Mouse (Mus musculus) neural tube, embryonic 14.5 days (tissue): Measurements from ENCODE around the gene Slc9a3r1. TPM values are rescaled to one million over a fixed set of nuclear protein-coding genes. Genes with fewer than 3 reads are reported as not detected.

Source experiments
- ATAC-seq: fragments of 200-750 bp; cut with Nextera tagmentation; 2 replicates; pipeline ENCODE4 v1.8.0; 2017; ENCODE audit warnings: low read depth, mild to moderate bottlenecking, moderate TSS enrichment, moderate library complexity
- H3K27ac ChIP-seq: fragments of 300-500 bp; sonication (generic); 2 replicates; pipeline ENCODE4 v1.5.1; 2014; ENCODE audit warnings: low read depth, mild to moderate bottlenecking, control low read depth, low read length, moderate library complexity, mixed read lengths
- H3K27me3 ChIP-seq: fragments of 300-500 bp; sonication (generic); 2 replicates; pipeline ENCODE4 v1.6.1; 2014; ENCODE audit warnings: low read length; ENCODE audit not compliant: control insufficient read depth, insufficient read depth
- H3K36me3 ChIP-seq: fragments of 300-500 bp; sonication (generic); 2 replicates; pipeline ENCODE4 v1.6.1; 2014; ENCODE audit warnings: low read length, mixed read lengths; ENCODE audit not compliant: control insufficient read depth, insufficient read depth
- H3K4me1 ChIP-seq: fragments of 300-500 bp; sonication (generic); 2 replicates; pipeline ENCODE4 v1.6.1; 2014; ENCODE audit warnings: low read length; ENCODE audit not compliant: control insufficient read depth, insufficient read depth
- H3K4me2 ChIP-seq: fragments of 300-500 bp; sonication (generic); 2 replicates; pipeline ENCODE4 v1.6.1; 2014; ENCODE audit warnings: mild to moderate bottlenecking, low read depth, low read length, control low read depth
- H3K4me3 ChIP-seq: fragments of 300-500 bp; sonication (generic); 2 replicates; pipeline ENCODE4 v1.5.1; 2014; ENCODE audit warnings: low read depth, low read length, control low read depth, mixed read lengths
- H3K9ac ChIP-seq: fragments of 300-500 bp; sonication (generic); replicated peaks from 2 replicates; pipeline ENCODE4 v1.6.1; 2014; ENCODE audit warnings: low read depth, mild to moderate bottlenecking, control low read depth, low read length, mixed read lengths
- H3K9me3 ChIP-seq: fragments of 300-500 bp; sonication (generic); 2 replicates; pipeline ENCODE4 v1.6.1; 2016; ENCODE audit warnings: low read length; ENCODE audit not compliant: control insufficient read depth
- WGBS: fragments of 180-500 bp; shearing (Covaris S2); extraction: QIAGEN DNeasy Blood & Tissue Kit; methylation state at CpG from one replicate; pipeline ENCODE4 v1.1.7; 2014; 5-methylcytosine and 5-hydroxymethylcytosine counted together
- polyA plus RNA-seq: library from polyadenylated mRNA; unstranded; fragments of >200 nt; fragmentation: Nextera tagmentation; extraction: Ambion mirVana; gene quantifications from 2 replicates; pipeline ENCODE4 v1.2.1, GENCODE M21; 2014

The Slc9a3r1 gene
- polyA plus RNA-seq, 1 experiment from 2014 or later, result 42.3 TPM

DNA sequence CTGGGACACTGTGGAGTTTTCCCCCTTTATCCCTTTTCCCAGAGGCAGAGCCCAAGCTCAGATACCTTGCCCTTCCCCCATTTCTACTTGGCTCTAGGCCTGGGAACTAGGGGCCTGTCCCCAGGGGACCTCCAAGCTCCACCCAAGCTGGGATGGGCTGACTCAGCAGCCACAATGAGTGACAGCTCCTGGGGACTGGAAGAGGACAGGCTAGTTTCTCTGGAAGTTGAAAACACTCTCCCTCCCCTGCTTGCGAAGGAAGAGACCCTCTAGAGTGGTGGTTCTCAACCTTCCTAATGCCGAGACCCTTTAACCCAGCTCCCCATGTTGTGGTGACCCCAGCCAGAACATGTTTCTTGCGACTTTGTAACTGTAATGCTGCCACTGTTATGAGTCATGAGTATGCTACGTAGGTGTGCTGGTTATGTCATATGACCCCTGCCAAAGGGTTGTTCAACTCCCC lies 9.7 kb downstream of the Slc9a3r1 start:
- 33% methylated on average over 4 of the region's 4 CpGs for WGBS
- no peak overlapping the region for H3K9ac ChIP-seq
- peaks cover 19% of the 10 kb centered on the region for H3K4me1 ChIP-seq
- no peaks in the 10 kb centered on the region for H3K27me3 ChIP-seq
- no peak for ATAC-seq
- H3K9me3 ChIP-seq, result no peaks in the 10 kb centered on the region
- no peak overlapping the region for H3K27ac ChIP-seq
- H3K4me2 ChIP-seq, result no peak overlapping the region
- H3K4me3 ChIP-seq, result no peak overlapping the region
- H3K36me3 ChIP-seq, result no peaks in the 10 kb centered on the region

DNA sequence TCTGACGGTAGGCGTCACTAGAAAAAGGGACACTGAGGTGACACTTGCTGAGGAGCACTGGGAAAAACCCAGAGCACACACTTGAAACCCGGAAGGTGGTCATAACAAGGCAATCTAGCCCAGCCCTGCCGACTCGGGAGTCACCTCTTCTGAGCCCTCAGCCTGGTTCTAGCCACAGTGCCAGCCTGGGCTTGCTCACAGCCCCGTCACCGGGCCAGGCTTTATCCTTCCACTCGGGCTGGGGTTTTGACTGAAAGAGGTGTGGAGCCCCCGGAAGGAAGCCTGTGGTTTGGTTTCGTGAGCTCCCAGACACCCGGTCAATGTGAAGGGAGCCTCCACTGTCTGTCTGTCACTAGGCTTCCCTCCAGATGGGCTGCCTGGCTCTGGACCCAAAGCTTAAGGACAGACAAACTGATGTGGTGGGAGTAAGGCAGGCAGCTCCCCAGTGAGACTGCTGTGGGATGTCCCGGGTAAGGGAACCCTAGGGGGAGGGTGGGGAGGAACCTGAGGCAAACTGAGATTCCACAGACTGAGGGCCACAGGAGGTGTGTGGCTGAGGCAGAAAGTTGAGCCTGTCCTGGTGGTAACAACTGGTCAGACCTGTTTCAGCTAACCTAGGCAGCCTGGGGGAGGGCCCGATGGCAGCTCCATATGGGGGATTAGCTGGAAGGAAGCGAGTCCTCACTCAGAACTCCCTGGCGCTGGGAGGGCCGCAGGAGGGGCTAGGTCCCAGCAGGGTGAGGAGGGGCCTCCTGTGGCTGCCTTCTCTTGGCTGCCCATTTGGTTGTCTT lies 10.6 kb downstream of the Slc9a3r1 start:
- no peak overlapping the region for H3K27ac ChIP-seq
- peaks cover 19% of the 10 kb centered on the region for H3K4me1 ChIP-seq

DNA sequence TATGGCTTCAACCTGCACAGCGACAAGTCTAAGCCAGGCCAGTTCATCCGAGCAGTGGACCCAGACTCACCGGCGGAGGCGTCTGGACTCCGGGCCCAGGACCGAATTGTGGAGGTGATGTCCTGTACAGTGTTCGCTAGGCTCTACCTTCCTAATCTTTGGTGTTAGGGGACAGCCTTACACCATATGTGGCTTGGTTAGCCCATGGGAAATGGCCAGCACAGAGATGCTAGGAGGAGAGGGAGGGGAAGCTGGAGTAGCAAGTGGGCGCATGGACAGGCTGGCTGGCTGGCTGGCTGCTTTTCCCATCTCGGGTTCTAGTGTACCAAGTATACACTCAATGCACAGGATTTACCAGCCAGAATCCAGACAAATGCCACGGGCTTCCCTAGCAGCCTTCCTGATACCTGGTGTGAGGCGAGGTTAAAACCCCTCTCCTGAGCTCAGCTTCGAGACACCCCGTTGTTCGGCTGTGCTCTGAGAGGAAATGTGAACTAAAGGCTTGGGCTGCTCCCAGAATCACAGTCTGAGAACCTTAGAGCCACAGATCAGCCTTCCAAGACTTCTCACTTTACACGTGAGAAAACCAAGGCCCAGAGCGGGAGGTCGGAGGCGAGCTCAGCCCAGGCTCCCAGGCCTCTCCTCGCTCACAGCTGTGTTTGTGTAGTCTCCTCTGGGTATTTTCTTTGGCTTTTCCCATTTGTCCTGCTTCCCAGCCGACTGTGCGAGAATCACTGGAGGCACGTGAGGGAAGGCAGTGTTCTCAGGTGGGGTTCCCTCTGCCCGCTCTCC lies 13.5 kb downstream of the Slc9a3r1 start:
- no peak overlapping the region for H3K9ac ChIP-seq
- no peaks in the 10 kb centered on the region for H3K9me3 ChIP-seq
- WGBS, result 76% methylated on average over 24 of the region's 24 CpGs
- no peaks in the 10 kb centered on the region for H3K36me3 ChIP-seq
- H3K4me3 ChIP-seq, result no peak overlapping the region
- H3K4me1 ChIP-seq, result peaks cover 19% of the 10 kb centered on the region
- no peak overlapping the region for H3K27ac ChIP-seq
- H3K27me3 ChIP-seq, result no peaks in the 10 kb centered on the region
- H3K4me2 ChIP-seq, result no peak overlapping the region
- no peak for ATAC-seq

More for the DNA sequence above, 10.6 kb downstream of the Slc9a3r1 start:
- Histone ChIP-seq H3K27me3 (no peaks in the 10 kb centered on the region), H3K9me3 (no peaks in the 10 kb centered on the region), H3K9ac (no peak overlapping the region), H3K4me3 (no peak overlapping the region), H3K4me2 (no peak overlapping the region), H3K36me3 (no peaks in the 10 kb centered on the region)
- ATAC-seq, result no peak
- WGBS, result 15% methylated on average over 16 of the region's 16 CpGs

DNA sequence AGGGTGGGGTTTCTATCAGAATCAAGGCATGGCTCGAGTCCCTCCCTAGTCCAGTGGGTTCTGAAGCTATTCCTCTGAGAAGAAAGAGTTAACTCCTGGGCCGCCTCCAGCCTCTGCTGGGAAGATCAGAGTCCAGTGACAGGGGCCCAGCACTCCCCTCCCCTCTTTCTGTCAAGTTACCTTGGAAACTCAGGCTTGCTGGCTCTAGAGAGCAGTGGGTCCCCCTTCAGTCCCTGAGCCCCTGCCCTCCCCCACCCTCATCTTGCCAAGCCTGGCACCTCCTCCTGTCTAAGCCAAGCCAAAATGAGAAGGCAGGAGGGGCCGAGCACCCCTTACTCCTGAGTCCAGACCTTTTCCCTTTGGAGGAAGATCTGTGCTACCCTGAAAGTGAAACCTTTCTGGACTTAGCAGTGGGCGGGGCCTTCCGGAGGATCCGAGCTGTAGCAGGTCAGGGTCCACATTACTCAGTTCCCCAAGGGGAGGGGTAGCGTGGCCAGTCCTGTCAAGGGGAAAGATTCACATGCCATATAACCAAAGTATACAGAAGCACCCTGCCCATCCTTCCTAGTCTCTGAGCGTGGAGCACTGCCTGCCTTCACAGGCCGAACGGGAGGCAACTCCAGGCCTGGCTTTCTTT lies 14.5 kb downstream of the Slc9a3r1 start:
- Histone ChIP-seq H3K9ac (no peak overlapping the region), H3K4me1 (peaks cover 10% of the 10 kb centered on the region; the same call in 1 of the 2 replicates), H3K4me3 (no peak overlapping the region), H3K27ac (peak overlapping the region; percentile 28; the same call in 1 of the 2 replicates), H3K4me2 (no peak overlapping the region), H3K27me3 (no peaks in the 10 kb centered on the region), H3K9me3 (no peaks in the 10 kb centered on the region), H3K36me3 (no peaks in the 10 kb centered on the region)
- 43% methylated on average over 10 of the region's 10 CpGs for WGBS
- ATAC-seq, result peak; percentile 69

DNA sequence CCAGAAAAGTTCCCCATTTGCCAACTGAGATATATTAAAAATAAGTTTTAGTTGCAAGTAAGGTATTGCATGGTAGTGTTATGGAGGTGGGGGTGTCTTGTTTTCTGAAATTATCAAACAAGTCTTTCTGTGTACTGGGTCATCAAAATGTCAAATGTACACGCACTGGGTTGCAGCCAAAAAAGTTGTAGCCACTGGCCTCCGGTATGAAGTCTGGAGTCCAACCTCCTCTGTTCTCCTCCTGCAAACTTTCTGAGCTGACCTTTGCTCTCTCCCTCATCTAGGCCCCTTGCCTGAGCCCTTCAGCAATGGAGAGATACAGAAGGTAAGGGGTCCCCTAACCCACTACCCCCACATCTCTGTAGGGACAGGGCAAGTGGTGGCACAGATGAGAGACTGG lies 15.6 kb downstream of the Slc9a3r1 start:
- Histone ChIP-seq H3K4me3 (no peak overlapping the region), H3K9ac (no peak overlapping the region), H3K4me2 (no peak overlapping the region), H3K4me1 (peaks cover 7% of the 10 kb centered on the region; the same call in 1 of the 2 replicates), H3K9me3 (no peaks in the 10 kb centered on the region), H3K27me3 (no peaks in the 10 kb centered on the region), H3K27ac (no peak overlapping the region; the same call in 1 of the 2 replicates), H3K36me3 (no peaks in the 10 kb centered on the region)
- 78% methylated on average over 2 of the region's 2 CpGs for WGBS
- ATAC-seq, result 0 out of 2 replicates have a peak, but pooled peaks have one; percentile 15

DNA sequence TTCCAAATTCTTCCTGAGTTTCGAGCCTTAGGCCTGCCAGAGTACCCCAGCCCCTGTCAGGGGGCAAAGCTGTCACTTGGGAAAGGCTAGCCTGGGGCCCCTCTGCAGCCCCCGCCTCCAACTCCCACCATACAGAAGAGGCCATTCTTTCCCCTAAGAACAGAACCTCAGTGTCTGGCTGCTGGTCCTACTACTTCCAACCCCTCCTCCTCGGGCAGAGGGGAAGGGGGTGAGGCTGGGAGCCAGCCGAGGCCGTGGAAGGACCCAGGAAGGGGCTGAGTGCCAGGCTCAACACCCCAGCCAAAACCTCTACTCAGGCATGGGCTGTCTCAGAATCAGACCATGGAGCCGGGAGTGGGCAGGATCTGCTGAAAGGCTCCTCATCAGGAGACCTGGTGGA lies 16.1 kb downstream of the Slc9a3r1 start:
- Histone ChIP-seq H3K4me1 (peaks cover 7% of the 10 kb centered on the region; the same call in 1 of the 2 replicates), H3K36me3 (no peaks in the 10 kb centered on the region), H3K4me2 (no peak overlapping the region), H3K9me3 (no peaks in the 10 kb centered on the region), H3K4me3 (no peak overlapping the region), H3K9ac (no peak overlapping the region), H3K27ac (peak overlapping the region; percentile 35; the same call in 1 of the 2 replicates), H3K27me3 (no peaks in the 10 kb centered on the region)
- peak; percentile 44; the same call in 1 of the 2 replicates for ATAC-seq
- WGBS, result 70% methylated on average over 6 of the region's 6 CpGs

DNA sequence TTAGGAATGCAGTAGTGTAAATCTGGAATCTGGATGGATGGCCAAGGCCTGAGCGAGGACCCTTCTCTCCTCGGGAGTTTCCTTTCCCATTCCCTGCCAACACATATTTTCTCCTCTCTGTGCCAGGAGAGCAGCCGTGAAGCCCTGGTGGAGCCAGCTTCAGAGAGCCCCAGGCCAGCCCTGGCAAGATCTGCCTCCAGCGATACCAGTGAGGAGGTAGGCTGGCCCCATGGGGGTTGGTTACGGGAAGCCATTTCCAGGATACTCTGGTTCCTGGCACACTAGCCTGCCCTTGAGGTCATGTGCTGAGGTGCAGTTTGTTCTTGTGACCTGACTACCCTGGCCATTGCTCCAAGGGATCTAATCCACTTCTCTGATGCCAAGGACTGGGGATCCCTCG lies 16.7 kb downstream of the Slc9a3r1 start:
- no peak overlapping the region; the same call in 1 of the 2 replicates for H3K27ac ChIP-seq
- no peak for ATAC-seq
- no peaks in the 10 kb centered on the region for H3K36me3 ChIP-seq
- no peaks in the 10 kb centered on the region for H3K27me3 ChIP-seq
- no peaks in the 10 kb centered on the region for H3K9me3 ChIP-seq
- no peak overlapping the region for H3K9ac ChIP-seq
- H3K4me3 ChIP-seq, result no peak overlapping the region
- peaks cover under 1% of the 10 kb centered on the region; the same call in 1 of the 2 replicates for H3K4me1 ChIP-seq
- no peak overlapping the region for H3K4me2 ChIP-seq
- WGBS, result 82% methylated on average over 6 of the region's 6 CpGs

DNA sequence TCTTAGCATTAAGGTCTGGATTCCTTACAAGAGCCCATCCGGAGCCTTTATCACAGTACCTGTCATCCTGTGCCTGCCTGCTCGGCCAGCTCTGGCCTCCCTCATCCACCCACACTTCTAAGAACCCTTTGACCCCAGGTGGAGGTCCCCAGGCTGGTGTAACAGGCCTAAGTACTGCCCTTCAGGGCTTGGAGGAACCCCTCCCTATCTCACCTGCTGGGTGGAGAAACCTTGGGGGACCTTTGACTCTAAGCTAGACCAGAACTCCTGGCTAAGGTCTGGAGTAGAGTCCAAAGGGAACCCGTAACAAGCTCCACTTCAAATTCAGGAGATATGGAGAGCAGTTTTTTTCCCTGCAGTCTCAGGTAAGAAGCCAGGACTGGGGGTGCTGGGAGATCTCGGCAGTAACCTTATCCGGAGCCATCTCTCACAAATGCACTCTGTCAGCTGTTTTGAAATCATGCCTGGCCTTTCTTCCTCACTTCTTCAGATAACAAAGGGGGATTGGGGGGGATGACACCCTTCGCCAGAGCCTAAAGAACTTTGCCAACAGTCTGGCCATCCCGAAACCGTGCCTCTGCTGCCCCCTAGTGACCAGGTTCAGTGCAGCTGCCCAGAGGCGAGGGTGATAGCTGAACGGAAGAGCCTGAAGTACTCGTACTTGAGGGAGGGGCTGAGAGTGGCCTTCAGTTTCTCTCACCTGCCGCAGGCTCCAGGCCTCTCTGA lies 18.9 kb downstream of the Slc9a3r1 start:
- Histone ChIP-seq H3K4me1 (peaks cover 3% of the 10 kb centered on the region; the same call in 1 of the 2 replicates), H3K27me3 (no peaks in the 10 kb centered on the region), H3K4me3 (no peak overlapping the region), H3K4me2 (no peak overlapping the region), H3K9ac (no peak overlapping the region), H3K36me3 (no peaks in the 10 kb centered on the region), H3K27ac (no peak overlapping the region), H3K9me3 (no peaks in the 10 kb centered on the region)
- 28% methylated on average over 12 of the region's 12 CpGs for WGBS
- ATAC-seq, result no peak
